Mouse (Mus musculus) lung, embryonic 15.5 days (tissue): ENCODE data around the gene Lama4. TPM values are rescaled to one million over a fixed set of nuclear protein-coding genes. Genes with fewer than 3 reads are reported as not detected.

Experiments used
- ATAC-seq: fragments of 200-750 bp; cut with Nextera tagmentation; 2 replicates; pipeline ENCODE4 v1.8.0; 2017; ENCODE audit warnings: moderate number of reproducible peaks, borderline replicate concordance; ENCODE audit not compliant: low FRiP score, low TSS enrichment; ENCODE audit errors: extremely low read depth
- H3K27ac ChIP-seq: fragments of 300-500 bp; sonication (generic); 2 replicates; pipeline ENCODE4 v1.5.1; 2015; ENCODE audit warnings: moderate library complexity, mild to moderate bottlenecking, inconsistent platforms
- H3K27me3 ChIP-seq: fragments of 300-500 bp; sonication (generic); 2 replicates; pipeline ENCODE4 v1.6.1; 2015; ENCODE audit warnings: inconsistent platforms
- H3K36me3 ChIP-seq: fragments of 300-500 bp; sonication (generic); 2 replicates; pipeline ENCODE4 v1.6.1; 2015; ENCODE audit warnings: inconsistent platforms
- H3K4me1 ChIP-seq: fragments of 300-500 bp; sonication (generic); 2 replicates; pipeline ENCODE4 v1.6.1; 2015; ENCODE audit warnings: inconsistent platforms
- H3K4me2 ChIP-seq: fragments of 300-500 bp; sonication (generic); 2 replicates; pipeline ENCODE4 v1.6.1; 2015; ENCODE audit warnings: inconsistent platforms, mild to moderate bottlenecking, moderate library complexity
- H3K4me3 ChIP-seq: fragments of 300-500 bp; sonication (generic); 2 replicates; pipeline ENCODE4 v1.5.1; 2015; ENCODE audit warnings: mild to moderate bottlenecking, inconsistent platforms
- H3K9ac ChIP-seq: fragments of 300-500 bp; sonication (generic); 2 replicates; pipeline ENCODE4 v1.6.1; 2015; ENCODE audit warnings: inconsistent platforms
- H3K9me3 ChIP-seq: fragments of 300-500 bp; sonication (generic); 2 replicates; pipeline ENCODE4 v1.6.1; 2016; ENCODE audit warnings: inconsistent platforms
- WGBS: fragments of 180-500 bp; shearing (Covaris S2); methylation state at CpG from one replicate; pipeline ENCODE4 v1.1.7; 2015; 5-methylcytosine and 5-hydroxymethylcytosine counted together
- polyA plus RNA-seq: library from polyadenylated mRNA; unstranded; fragments of >200 nt; fragmentation: Nextera tagmentation; extraction: Ambion mirVana; gene quantifications from 2 replicates; pipeline ENCODE4 v1.2.1, GENCODE M21; 2015

Gene Lama4
- polyA plus RNA-seq, 1 experiment from 2014 or later: 115 TPM

- Histone ChIP-seq H3K4me2 (no peak overlapping the region), H3K27ac (peak overlapping the region; percentile 11; the same call in 1 of the 2 replicates), H3K4me1 (peaks cover 28% of the 10 kb centered on the region), H3K9ac (no peak overlapping the region), H3K27me3 (no peaks in the 10 kb centered on the region), H3K9me3 (no peaks in the 10 kb centered on the region), H3K36me3 (0 out of 2 replicates have a peak, but pooled peaks cover 4% of the 10 kb centered on the region), H3K4me3 (no peak overlapping the region)
- ATAC-seq: no peak
- WGBS: 35% methylated on average over 7 of the region's 7 CpGs
Observed at GRCm38 (mm10) chr10:38972221-38972946, 7.1 kb downstream of the Lama4 start.

- H3K4me1 ChIP-seq: peaks cover 34% of the 10 kb centered on the region
- no peak overlapping the region for H3K9ac ChIP-seq
- WGBS: 35% methylated on average over 4 of the region's 4 CpGs
- peak overlapping the region; percentile 11; the same call in 1 of the 2 replicates for H3K27ac ChIP-seq
- no peak overlapping the region for H3K4me3 ChIP-seq
- ATAC-seq: no peak
- H3K4me2 ChIP-seq: no peak overlapping the region
- H3K9me3 ChIP-seq: no peaks in the 10 kb centered on the region
- H3K36me3 ChIP-seq: 0 out of 2 replicates have a peak, but pooled peaks cover 4% of the 10 kb centered on the region
- H3K27me3 ChIP-seq: no peaks in the 10 kb centered on the region
Observed at GRCm38 (mm10) chr10:38973016-38973415, 7.7 kb downstream of the Lama4 start.

- Histone ChIP-seq H3K36me3 (no peaks in the 10 kb centered on the region), H3K9me3 (no peaks in the 10 kb centered on the region), H3K4me2 (no peak overlapping the region), H3K9ac (no peak overlapping the region), H3K27ac (no peak overlapping the region), H3K27me3 (no peaks in the 10 kb centered on the region), H3K4me1 (peaks cover 40% of the 10 kb centered on the region), H3K4me3 (no peak overlapping the region)
- 48% methylated on average over 1 of the region's 1 CpGs for WGBS
- ATAC-seq: no peak
Observed at GRCm38 (mm10) chr10:38978195-38978594, 12.9 kb downstream of the Lama4 start.

GRCm38 (mm10) chr10:38979699-38980098 lies 14.4 kb downstream of the Lama4 start:
- Histone ChIP-seq H3K4me3 (no peak overlapping the region), H3K9ac (no peak overlapping the region), H3K9me3 (no peaks in the 10 kb centered on the region), H3K27ac (no peak overlapping the region), H3K36me3 (no peaks in the 10 kb centered on the region), H3K27me3 (no peaks in the 10 kb centered on the region), H3K4me2 (no peak overlapping the region), H3K4me1 (peaks cover 53% of the 10 kb centered on the region)
- ATAC-seq: no peak
- 47% methylated on average over 5 of the region's 5 CpGs for WGBS

GRCm38 (mm10) chr10:38980980-38981379 lies 15.7 kb downstream of the Lama4 start:
- Histone ChIP-seq H3K9ac (no peak overlapping the region), H3K4me3 (no peak overlapping the region), H3K27me3 (no peaks in the 10 kb centered on the region), H3K9me3 (no peaks in the 10 kb centered on the region), H3K27ac (no peak overlapping the region), H3K4me2 (no peak overlapping the region), H3K36me3 (no peaks in the 10 kb centered on the region), H3K4me1 (peaks cover 65% of the 10 kb centered on the region)
- ATAC-seq: no peak
- WGBS: 50% methylated on average over 3 of the region's 3 CpGs

- Histone ChIP-seq H3K27ac (peak overlapping the region; percentile 79), H3K36me3 (no peaks in the 10 kb centered on the region), H3K4me1 (peaks cover 48% of the 10 kb centered on the region), H3K9ac (no peak overlapping the region), H3K9me3 (no peaks in the 10 kb centered on the region), H3K4me2 (0 out of 2 replicates have a peak overlapping the region, but pooled peaks have one; percentile 2), H3K27me3 (no peaks in the 10 kb centered on the region), H3K4me3 (no peak overlapping the region)
- ATAC-seq: peak; percentile 40; the same call in 1 of the 2 replicates
- WGBS: 16% methylated on average over 4 of the region's 4 CpGs
Observed at GRCm38 (mm10) chr10:38984358-38985075, 19.2 kb downstream of the Lama4 start.

- Histone ChIP-seq H3K4me1 (peaks cover 40% of the 10 kb centered on the region), H3K4me3 (no peak overlapping the region), H3K27ac (peak overlapping the region; percentile 79), H3K36me3 (no peaks in the 10 kb centered on the region), H3K9me3 (no peaks in the 10 kb centered on the region), H3K4me2 (no peak overlapping the region), H3K27me3 (no peaks in the 10 kb centered on the region), H3K9ac (no peak overlapping the region)
- peak; percentile 66; the same call in 1 of the 2 replicates for ATAC-seq
- WGBS: 43% methylated on average over 3 of the region's 3 CpGs
Observed at GRCm38 (mm10) chr10:38986053-38986452, 20.7 kb downstream of the Lama4 start.

GRCm38 (mm10) chr10:38992827-38993226 lies 27.5 kb downstream of the Lama4 start:
- Histone ChIP-seq H3K4me2 (no peak overlapping the region), H3K9ac (no peak overlapping the region), H3K27ac (no peak overlapping the region), H3K4me3 (no peak overlapping the region), H3K9me3 (no peaks in the 10 kb centered on the region), H3K27me3 (no peaks in the 10 kb centered on the region), H3K4me1 (peaks cover 12% of the 10 kb centered on the region; the same call in 1 of the 2 replicates), H3K36me3 (no peaks in the 10 kb centered on the region)
- 85% methylated on average over 1 of the region's 1 CpGs for WGBS
- ATAC-seq: peak; percentile 46; the same call in 1 of the 2 replicates

GRCm38 (mm10) chr10:38993632-38994424 lies 28.5 kb downstream of the Lama4 start:
- 0 out of 2 replicates have a peak overlapping the region, but pooled peaks have one; percentile 44 for H3K27ac ChIP-seq
- ATAC-seq: no peak

GRCm38 (mm10) chr10:38994719-38995450 lies 29.6 kb downstream of the Lama4 start:
- no peaks in the 10 kb centered on the region for H3K9me3 ChIP-seq
- H3K27ac ChIP-seq: peak overlapping the region; percentile 44; the same call in 1 of the 2 replicates
- 80% methylated on average over 9 of the region's 9 CpGs for WGBS
- H3K4me1 ChIP-seq: peaks cover 12% of the 10 kb centered on the region; the same call in 1 of the 2 replicates
- no peak overlapping the region for H3K4me3 ChIP-seq
- ATAC-seq: no peak
- H3K4me2 ChIP-seq: no peak overlapping the region
- no peaks in the 10 kb centered on the region for H3K27me3 ChIP-seq
- no peaks in the 10 kb centered on the region for H3K36me3 ChIP-seq
- H3K9ac ChIP-seq: no peak overlapping the region

More at GRCm38 (mm10) chr10:38993632-38994424, 28.5 kb downstream of the Lama4 start:
- no peak overlapping the region for H3K4me2 ChIP-seq
- H3K9me3 ChIP-seq: no peaks in the 10 kb centered on the region
- no peak overlapping the region for H3K4me3 ChIP-seq
- peaks cover 12% of the 10 kb centered on the region; the same call in 1 of the 2 replicates for H3K4me1 ChIP-seq
- no peaks in the 10 kb centered on the region for H3K36me3 ChIP-seq
- no peaks in the 10 kb centered on the region for H3K27me3 ChIP-seq
- WGBS: 80% methylated on average over 2 of the region's 2 CpGs
- H3K9ac ChIP-seq: no peak overlapping the region

GRCm38 (mm10) chr10:38995896-38996295 lies 30.6 kb downstream of the Lama4 start:
- no peak overlapping the region for H3K4me2 ChIP-seq
- ATAC-seq: no peak
- peaks cover 15% of the 10 kb centered on the region; the same call in 1 of the 2 replicates for H3K4me1 ChIP-seq
- no peak overlapping the region for H3K9ac ChIP-seq
- 62% methylated on average over 2 of the region's 2 CpGs for WGBS
- no peaks in the 10 kb centered on the region for H3K9me3 ChIP-seq
- H3K4me3 ChIP-seq: no peak overlapping the region
- no peak overlapping the region for H3K27ac ChIP-seq
- H3K27me3 ChIP-seq: no peaks in the 10 kb centered on the region
- no peaks in the 10 kb centered on the region for H3K36me3 ChIP-seq
